Mouse (Mus musculus) adrenal gland (tissue): Measurements from ENCODE around the gene Neo1.

Experiments
- intact Hi-C: fragments of 180-260 bp; cut with DNase I; formaldehyde crosslinking; loops from one replicate; pipeline ENCODE4 v1.15.1; 2025

Neo1 gene

DNA sequence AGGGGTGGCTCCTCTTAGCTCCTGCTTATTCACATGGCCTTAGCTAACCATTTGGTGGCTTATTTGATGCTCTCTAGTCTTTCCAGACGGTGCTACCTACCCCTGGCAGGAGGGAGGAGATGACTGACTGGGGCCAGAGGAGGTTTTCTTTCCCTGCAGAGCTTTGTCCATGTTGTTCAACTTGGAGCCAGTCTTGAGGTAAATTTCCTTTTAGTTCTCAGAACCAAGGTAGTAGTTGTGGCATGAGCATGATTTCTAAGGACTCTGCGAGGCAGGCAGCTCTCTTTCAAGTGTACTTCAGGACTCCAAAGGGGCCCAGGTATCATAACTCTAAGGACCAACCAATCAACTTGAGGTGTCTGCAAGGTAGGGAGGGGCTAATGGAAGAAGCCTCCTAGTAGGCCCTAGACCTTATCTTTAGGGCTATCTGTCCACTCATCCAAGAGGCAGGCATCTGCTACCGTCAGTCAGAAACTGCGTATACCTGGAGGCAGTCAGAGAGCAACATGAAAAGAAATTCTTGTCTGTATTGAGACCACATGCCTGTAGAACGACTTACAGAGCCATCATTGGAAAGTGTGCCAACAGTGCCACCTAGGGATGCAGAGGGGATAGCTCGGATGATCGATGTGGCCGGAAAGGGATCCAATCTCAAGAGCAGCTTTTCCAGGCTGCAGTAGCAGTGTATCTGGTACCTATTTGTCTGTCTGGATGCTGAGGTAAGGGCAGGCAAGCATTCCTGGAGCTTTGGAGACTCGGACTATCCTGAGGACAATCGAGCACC is 162.5 kb downstream of the Neo1 start:
- intact Hi-C loops, result loop anchor here (2.0 to 10.0 kb wide), 2 partner anchors 163 to 339 kb away; no protein-coding TSS in a partner anchor

DNA sequence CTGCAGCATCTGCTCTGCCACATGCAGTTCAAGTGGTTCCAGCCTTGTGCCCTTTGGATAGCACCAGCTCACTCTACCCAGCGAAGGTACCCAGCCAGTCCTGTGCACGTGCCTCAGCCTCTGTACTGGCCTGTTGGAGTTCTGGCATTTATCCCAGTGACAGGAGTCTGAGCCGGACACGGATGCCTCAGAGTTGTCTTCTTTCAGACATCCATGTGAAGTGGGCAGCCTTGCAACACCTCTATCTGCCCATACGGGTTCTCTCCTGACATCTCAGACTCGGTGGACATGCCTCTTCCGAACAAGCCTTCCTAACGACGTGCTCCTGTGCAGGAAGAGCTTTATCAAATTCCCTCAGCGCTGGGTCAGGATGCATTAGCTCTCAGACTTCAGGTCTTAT is 165.1 kb downstream of the Neo1 start:
- intact Hi-C loops, result loop anchor here (10.0 kb wide), 1 partner anchor 336 kb away; no protein-coding TSS in a partner anchor

DNA sequence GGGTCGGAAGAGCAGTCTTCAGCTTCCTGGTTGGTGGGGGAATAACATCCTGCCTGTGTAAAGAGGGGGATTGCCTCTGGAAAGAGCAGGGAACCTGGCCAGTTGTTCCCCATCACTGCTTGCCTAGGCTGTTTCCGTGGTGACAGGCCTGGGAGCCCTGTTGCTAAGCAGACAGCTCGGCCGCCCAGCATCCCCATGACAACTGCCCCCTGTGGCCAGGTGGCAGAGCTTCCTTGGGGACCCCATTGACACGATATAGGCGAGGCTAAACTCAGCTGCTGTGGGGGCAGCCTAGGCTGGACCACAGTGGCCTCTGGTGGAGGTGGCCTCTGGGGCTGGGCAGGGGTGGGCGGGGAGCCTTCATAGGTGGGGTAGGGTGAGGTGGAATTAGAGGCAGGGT is 172.4 kb downstream of the Neo1 start:
- intact Hi-C loops, result no loop called here

DNA sequence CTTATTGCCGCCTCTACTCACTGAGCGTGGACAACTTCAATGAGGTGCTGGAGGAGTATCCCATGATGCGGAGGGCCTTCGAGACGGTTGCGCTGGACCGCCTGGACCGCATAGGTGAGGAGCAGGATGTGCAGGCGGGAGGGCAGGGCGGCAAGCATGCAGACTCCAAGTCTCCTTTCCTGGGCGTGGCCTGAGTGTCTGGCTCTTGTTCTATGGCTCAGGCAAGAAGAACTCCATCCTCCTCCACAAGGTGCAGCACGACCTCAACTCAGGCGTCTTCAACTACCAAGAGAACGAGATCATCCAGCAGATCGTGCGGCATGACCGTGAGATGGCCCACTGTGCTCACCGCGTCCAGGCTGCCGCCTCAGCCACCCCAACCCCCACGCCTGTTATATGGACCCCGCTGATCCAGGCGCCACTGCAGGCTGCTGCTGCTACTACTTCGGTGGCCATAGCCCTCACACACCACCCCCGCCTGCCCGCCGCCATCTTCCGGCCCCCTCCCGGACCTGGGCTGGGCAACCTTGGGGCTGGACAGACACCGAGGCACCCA is 177.1 kb downstream of the Neo1 start:
- intact Hi-C loops, result no loop called here

DNA sequence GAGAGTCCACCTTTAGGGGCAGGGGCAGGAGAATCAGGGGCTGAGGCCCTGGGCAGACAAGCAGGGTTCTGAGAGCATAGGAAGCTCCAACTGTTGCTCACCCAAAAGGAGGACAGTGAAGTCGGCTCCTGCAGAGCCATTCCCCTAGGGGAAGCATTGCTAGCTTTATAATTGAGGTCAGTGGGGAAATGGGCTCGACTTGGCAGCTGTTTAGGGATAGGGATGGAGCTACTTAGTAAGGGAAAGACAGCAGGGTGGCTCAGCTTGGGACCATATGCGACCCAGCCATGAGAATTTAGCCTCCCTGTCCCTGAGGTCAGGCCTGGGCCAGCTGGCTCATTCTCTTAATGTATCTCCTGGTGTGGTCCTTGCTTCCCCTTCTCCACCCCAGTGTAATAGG is 181.3 kb downstream of the Neo1 start:
- intact Hi-C loops, result no loop called here

DNA sequence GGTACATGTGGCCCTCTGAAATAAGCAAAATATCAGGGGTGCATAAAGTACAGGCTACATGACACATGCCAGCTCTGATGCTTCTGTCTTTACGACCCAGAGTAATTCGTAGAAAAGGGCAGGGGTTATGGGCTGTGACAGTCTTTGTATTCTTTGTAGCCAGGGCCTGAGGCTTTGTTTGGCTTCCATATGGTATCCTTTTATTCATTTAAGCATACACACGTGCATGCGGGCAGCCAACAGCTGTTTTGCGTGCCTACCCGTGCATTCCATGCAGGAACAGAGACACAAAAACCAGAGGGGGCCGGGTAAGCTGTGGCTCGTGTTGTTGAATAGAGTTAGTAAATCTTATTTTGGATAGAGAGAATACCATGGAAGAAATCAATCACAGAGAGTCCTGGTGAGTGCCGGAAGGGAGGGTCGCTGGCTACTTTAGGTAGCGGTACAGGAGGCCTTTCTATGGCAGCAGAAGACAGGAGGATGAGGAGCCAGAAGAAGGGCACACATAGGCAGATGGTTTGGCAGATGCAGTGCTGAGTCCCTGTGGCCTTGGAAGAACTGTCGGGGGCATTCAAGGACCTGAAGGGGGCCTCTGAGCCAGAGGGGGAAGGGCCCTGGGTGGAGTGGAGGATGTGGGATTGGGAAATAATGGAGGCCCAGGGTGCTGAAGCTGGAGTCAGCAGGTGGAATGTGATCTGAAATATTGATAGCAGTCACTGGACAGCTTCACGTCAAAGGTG is 186.5 kb downstream of the Neo1 start:
- intact Hi-C loops, result no loop called here

DNA sequence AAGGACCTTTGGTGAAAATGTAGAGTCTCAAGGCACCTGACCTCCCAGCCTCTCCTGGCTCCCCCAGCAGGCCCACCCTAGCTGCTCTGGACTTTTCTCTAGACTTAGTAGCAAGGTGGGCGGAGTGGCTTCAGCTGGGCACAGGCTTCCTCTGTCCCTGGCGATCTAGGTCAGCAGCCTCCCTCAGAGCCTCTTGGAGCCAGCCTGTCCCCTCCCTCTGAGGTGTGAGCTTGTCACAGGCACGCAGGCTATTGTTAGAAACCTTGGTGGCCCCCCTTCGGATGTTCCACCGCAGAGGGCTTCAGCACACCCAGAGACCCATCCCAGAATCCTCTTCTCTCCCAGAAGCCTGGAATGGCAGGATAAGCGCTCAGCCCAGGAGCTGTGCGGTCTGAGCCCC is 188.6 kb downstream of the Neo1 start:
- intact Hi-C loops, result no loop called here

DNA sequence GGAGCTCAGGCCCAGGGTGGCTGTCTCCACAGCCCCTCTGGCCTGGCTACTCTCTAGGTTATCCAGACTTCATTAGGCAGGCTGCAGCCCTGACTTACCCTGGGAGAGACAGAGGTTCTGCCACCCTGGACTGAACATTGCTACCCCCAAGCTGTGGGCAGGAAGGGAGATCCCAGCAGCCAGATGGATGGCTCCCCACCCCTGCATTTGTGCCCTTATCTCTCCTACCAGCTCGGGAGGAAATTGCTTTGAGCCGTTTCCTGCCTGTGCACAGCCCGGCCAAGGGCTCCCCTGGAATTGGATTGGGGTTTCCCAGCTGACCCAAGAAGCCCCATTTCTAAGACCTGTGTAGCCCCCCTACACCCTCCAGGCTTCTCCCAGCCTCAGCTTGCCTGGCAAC is 189.2 kb downstream of the Neo1 start:
- intact Hi-C loops, result no loop called here

DNA sequence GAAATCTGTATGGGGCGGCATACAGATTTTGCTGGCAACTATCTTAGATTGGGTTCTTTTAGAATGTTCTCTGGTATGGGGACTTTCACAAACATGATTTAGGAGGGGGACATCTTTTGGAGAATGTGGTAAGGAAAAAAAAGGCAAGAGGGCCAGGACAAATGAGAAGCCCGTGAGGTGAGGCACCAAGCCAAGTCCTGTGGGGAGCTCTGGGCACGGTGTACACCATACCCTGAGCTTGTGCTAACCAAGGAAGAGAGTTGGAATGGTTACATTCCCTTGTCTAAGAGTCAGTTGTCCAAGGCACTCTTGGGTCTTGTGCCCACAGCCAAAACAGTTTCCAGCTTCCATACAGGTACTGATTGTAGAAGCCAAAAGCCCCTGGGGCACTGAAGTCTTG is 191.6 kb downstream of the Neo1 start:
- intact Hi-C loops, result no loop called here

DNA sequence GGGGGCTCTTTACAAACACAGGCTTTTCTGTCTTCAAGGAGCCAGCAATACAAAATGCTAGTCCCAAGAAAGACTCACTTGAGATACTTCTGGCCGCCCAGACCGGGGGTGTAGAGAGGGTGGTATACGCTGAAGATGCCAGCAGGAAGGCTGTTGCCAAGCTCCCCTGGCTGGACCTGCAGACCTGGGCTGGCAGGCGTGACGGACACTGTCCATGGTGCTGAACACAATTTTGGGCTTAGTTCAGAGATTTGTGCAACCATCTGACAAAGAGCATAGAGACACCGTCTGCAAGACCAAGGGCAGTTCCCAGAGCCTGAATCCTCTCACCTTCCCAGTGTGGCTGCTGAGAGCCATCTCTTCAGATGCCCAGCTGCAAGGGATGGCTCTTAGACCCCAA is 194.6 kb downstream of the Neo1 start:
- intact Hi-C loops, result no loop called here

DNA sequence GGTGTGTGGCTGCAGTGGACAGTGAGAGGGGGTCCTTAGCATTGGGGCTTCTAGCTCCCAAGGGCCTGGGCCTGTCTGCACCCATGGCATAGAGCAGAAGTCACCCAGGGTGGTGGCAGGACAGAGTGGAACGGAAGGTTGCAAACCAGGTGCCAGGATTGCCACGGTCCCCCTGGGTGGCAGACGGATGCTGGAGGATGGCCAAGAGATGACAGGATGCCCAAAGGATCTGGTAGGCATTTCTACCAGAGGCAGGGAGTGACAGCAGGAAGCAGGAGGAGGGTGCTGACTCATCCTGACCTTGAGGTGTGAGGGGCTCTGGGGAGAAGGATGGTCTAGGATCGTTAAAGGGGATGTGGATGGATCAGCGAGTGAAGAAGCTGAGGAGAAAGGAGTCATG is 197.7 kb downstream of the Neo1 start:
- intact Hi-C loops, result no loop called here

DNA sequence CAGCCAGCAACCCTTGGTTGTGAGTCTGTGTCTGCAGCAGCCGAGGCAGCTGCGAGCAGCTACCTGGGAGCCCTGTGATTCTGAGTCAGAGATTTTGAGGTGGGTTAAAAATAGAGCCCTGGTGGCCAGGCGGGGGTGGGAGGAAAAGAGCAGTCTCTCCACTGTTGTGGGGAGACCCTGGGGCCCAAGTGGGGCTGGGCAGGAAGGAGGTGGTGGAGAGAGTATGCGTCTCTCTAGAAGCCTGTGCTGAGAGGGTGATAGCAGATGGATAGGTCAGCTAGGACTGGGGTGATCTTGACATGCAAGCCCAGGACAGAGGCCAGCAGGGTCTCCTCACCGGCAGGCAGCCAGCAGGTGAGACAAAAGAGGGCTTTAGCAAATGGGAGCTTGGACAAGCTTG is 199.1 kb downstream of the Neo1 start:
- intact Hi-C loops, result no loop called here

DNA sequence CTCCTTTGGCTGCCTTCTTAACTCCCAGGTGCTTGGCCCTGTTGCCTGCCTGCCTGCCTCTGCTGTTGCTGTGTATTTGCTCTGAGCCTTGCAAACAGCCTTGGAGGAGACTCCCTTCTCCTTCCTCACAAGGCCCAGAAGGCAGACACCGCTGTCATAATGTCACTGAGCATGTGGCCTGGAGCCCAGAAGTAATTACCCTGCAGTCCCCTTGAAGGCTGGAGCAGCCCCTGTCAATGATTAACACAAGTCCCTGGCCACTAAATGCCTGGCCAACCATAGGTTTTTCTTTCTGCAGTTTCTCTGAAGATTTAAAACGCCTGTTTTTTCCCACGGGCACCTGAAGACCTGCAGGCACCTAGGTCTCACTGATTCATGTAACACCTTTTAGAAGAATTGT is 203.3 kb downstream of the Neo1 start:
- intact Hi-C loops, result no loop called here

DNA sequence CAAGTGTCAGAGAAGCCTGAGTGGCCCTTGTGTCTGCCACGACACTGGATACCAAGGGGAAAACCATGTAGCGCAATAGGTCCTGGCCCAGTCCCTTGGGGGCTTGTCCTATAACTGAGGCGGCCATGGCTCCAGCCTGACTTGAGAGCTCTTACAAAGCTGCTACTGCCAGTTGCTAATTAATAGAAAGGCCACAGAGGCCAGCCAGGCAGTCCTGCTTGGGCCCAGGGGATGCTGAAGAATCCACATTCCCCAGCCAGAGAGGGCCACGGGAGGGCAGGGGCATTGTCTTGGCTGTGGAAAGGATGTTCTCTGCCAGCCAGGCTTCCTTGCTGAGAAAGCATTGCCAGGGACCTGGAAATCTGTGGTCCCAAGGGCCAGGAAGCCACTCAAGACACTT is 206.6 kb downstream of the Neo1 start:
- intact Hi-C loops, result no loop called here
